Mouse (Mus musculus): ENCODE measurements around the gene Prkcb.

- TF ChIP-seq CTCF (IDR thresholded peaks at IDR 0.05; ENCODE audit: extremely low read depth, insufficient read depth, low read length) (no peak), POLR2A (IDR thresholded peaks at IDR 0.05; ENCODE audit: extremely low read depth, insufficient read depth, low read length) (no peak)
These were observed 186.5 kb downstream of the Prkcb start for GRCm38 (mm10) chr7:122475038-122475437.

Measured in cortical plate, adult 2 months (tissue).